Mouse (Mus musculus) testis, adult 2 months (tissue): ENCODE measurements around the gene Tiam1.

Source experiments
- CTCF ChIP-seq: fragments of 200-500 bp; IDR thresholded peaks from 2 replicates; pipeline ENCODE4 v1.5.1; 2012; ENCODE audit warnings: low read depth, mild to moderate bottlenecking, inconsistent platforms, low read length, moderate library complexity; ENCODE audit not compliant: control insufficient read depth, insufficient read depth, insufficient replicate concordance
- POLR2A ChIP-seq: fragments of 200-500 bp; IDR thresholded peaks from 2 replicates; pipeline ENCODE4 v1.6.1; 2012; ENCODE audit warnings: low read depth, mild to moderate bottlenecking, inconsistent platforms, low read length, moderate library complexity; ENCODE audit not compliant: control insufficient read depth

GRCm38 (mm10) chr16:89995155-89995554 is 148.4 kb downstream of the Tiam1 start:
- TF ChIP-seq POLR2A = no peak
- TF ChIP-seq CTCF = no peak
